Mouse (Mus musculus) embryonic facial prominence, embryonic 14.5 days (tissue): ENCODE data around the gene Meis2. TPM values are rescaled to one million over a fixed set of nuclear protein-coding genes. Genes with fewer than 3 reads are reported as not detected.
A peak's percentile ranks its signal among the peaks of the same experiment; 100 is the strongest.

ENCODE experiments used
- ATAC-seq: fragments of 200-750 bp; cut with Nextera tagmentation; 2 replicates; pipeline ENCODE4 v1.8.0; 2017; ENCODE audit warnings: low read depth, moderate number of reproducible peaks, moderate TSS enrichment
- DNase-seq: peaks from one replicate; pipeline ENCODE4 v3.0.0-alpha.2; 2015; ENCODE audit warnings: low spot score
- H3K27ac ChIP-seq: fragments of 300-500 bp; sonication (generic); replicated peaks from 2 replicates; pipeline ENCODE4 v1.5.1; 2014; ENCODE audit warnings: low read depth, mild to moderate bottlenecking, low read length, moderate library complexity
- H3K27me3 ChIP-seq: fragments of 300-500 bp; sonication (generic); replicated peaks from 2 replicates; pipeline ENCODE4 v1.6.1; 2014; ENCODE audit warnings: low read length; ENCODE audit not compliant: control insufficient read depth, insufficient read depth
- H3K36me3 ChIP-seq: fragments of 300-500 bp; sonication (generic); 2 replicates; pipeline ENCODE4 v1.6.1; 2014; ENCODE audit warnings: low read length, mixed read lengths; ENCODE audit not compliant: control insufficient read depth, insufficient read depth
- H3K4me1 ChIP-seq: fragments of 300-500 bp; sonication (generic); 2 replicates; pipeline ENCODE4 v1.6.1; 2014; ENCODE audit warnings: antibody characterized with exemption, low read length; ENCODE audit not compliant: control insufficient read depth, insufficient read depth
- H3K4me2 ChIP-seq: fragments of 300-500 bp; sonication (generic); 2 replicates; pipeline ENCODE4 v1.6.1; 2014; ENCODE audit warnings: low read depth, mild to moderate bottlenecking, low read length, moderate library complexity, mixed read lengths
- H3K4me3 ChIP-seq: fragments of 300-500 bp; sonication (generic); 2 replicates; pipeline ENCODE4 v1.5.1; 2014; ENCODE audit warnings: low read depth, mild to moderate bottlenecking, low read length
- H3K9ac ChIP-seq: fragments of 300-500 bp; sonication (generic); 2 replicates; pipeline ENCODE4 v1.6.1; 2014; ENCODE audit warnings: low read depth, mild to moderate bottlenecking, low read length, moderate library complexity, mixed read lengths
- H3K9me3 ChIP-seq: fragments of 300-500 bp; sonication (generic); 2 replicates; pipeline ENCODE4 v1.6.1; 2016; ENCODE audit warnings: low read length; ENCODE audit not compliant: control insufficient read depth
- WGBS: fragments of 180-500 bp; shearing (Covaris S2); extraction: QIAGEN DNeasy Blood & Tissue Kit; methylation state at CpG from one replicate; pipeline ENCODE4 v1.1.7; 2014; 5-methylcytosine and 5-hydroxymethylcytosine counted together
- polyA plus RNA-seq: library from polyadenylated mRNA; unstranded; fragments of >200 nt; fragmentation: Nextera tagmentation; extraction: Ambion mirVana; gene quantifications from 2 replicates; pipeline ENCODE4 v1.2.1, GENCODE M21; 2014

Gene Meis2
- polyA plus RNA-seq, 1 experiment from 2014 or later = 30.4 TPM

DNA sequence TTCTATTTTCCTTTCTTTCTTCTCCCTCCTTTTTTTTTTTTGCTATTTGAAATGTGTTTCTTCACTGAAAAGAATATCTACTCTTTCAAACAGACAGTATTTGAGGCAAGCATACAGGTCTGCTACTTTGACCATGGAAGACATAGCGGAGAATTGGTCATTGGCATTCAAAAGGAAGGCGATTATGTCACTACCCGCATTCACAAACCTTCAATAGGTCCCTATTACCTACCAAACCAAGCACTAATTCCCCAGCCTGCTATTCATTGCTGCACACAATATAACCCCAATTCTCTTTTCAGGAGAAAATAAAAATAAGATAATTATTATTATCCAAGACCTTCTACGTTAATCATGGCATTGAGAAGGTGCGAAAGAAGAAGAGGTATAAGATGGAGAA is 30.3 kb downstream of the Meis2 start:
- no peaks in the 10 kb centered on the region for H3K9me3 ChIP-seq
- H3K4me1 ChIP-seq = no peaks in the 10 kb centered on the region
- H3K4me3 ChIP-seq = no peak overlapping the region
- DNase-seq (no peak), ATAC-seq (no peak)
- WGBS = 92% methylated on average over 5 of the region's 5 CpGs
- H3K36me3 ChIP-seq = 0 out of 2 replicates have a peak, but pooled peaks cover 18% of the 10 kb centered on the region
- H3K4me2 ChIP-seq = no peak overlapping the region
- no peaks in the 10 kb centered on the region for H3K27me3 ChIP-seq
- no peak overlapping the region for H3K27ac ChIP-seq
- H3K9ac ChIP-seq = no peak overlapping the region

DNA sequence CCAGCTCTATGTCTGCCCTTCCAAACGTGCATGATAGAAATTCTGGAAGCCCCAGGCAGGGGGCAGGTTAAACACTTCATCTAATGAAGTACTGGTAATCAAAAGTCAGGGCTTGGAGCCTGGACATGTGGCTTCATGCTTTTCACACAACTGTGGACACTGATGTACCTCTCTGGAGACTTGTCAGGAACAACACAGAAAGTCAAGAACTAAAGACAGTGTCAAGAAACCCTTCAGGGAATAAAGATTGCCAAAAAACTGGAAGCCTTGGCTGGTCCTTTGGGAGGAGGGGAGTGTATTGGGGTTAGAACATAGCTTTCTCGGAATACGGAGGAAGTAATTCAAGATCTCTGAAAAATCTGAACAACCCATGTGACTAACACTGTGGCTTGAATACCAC is 37.5 kb downstream of the Meis2 start:
- ATAC-seq (no peak), DNase-seq (no peak)
- Histone ChIP-seq H3K27ac (no peak overlapping the region), H3K9me3 (no peaks in the 10 kb centered on the region), H3K4me2 (no peak overlapping the region), H3K9ac (no peak overlapping the region), H3K36me3 (0 out of 2 replicates have a peak, but pooled peaks cover 39% of the 10 kb centered on the region), H3K4me1 (no peaks in the 10 kb centered on the region), H3K27me3 (no peaks in the 10 kb centered on the region), H3K4me3 (no peak overlapping the region)
- WGBS = 53% methylated on average over 3 of the region's 3 CpGs

DNA sequence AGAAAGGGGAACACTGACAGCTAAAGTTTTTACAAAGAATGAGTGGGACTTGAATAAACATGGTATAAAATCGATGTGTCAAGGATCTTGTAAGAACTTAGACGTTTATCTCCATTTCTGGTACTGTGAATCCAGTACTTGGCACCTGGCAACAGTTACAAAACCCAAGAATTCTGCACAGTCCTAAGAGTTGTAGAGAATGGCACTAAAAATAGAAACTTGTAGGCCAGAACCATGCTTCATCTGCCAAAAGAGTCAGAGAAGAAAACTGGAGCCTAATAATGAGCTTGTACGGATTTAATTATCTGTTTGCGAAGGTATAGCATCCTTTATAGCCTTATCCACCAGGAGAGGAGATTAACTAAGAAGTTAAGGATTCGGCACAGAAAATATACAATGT is 42.8 kb downstream of the Meis2 start:
- ATAC-seq = no peak
- Histone ChIP-seq H3K27me3 (no peaks in the 10 kb centered on the region), H3K4me3 (no peak overlapping the region), H3K9me3 (no peaks in the 10 kb centered on the region), H3K4me1 (peaks cover 21% of the 10 kb centered on the region), H3K36me3 (0 out of 2 replicates have a peak, but pooled peaks cover 10% of the 10 kb centered on the region), H3K4me2 (no peak overlapping the region), H3K27ac (no peak overlapping the region), H3K9ac (no peak overlapping the region)
- 82% methylated on average over 5 of the region's 5 CpGs for WGBS
- no peak for DNase-seq

DNA sequence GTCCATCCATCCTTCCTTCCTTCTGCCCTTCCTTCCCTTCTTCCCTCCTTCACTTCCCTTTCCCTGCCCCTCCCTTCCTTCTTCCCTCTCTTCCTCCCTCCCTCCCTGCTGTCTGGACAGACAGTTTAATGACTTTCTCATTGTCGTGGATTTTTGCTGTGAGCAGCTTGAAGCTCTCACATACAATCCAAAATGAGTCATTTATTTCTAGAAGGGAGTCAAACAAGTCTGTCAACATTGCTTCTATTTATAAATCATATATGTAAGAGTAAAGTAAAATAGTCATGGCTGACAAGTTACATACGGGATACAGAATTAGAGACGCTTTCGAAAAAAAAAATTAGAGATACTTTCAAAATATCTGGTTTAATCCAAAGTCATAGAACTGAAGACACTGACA is 43.7 kb downstream of the Meis2 start:
- no peaks in the 10 kb centered on the region for H3K9me3 ChIP-seq
- no peak overlapping the region for H3K4me2 ChIP-seq
- H3K36me3 ChIP-seq = 0 out of 2 replicates have a peak, but pooled peaks cover 6% of the 10 kb centered on the region
- no peak overlapping the region for H3K4me3 ChIP-seq
- no peak for ATAC-seq
- 54% methylated on average over 4 of the region's 4 CpGs for WGBS
- peak; percentile 13 for DNase-seq
- H3K27me3 ChIP-seq = no peaks in the 10 kb centered on the region
- no peak overlapping the region for H3K9ac ChIP-seq
- 0 out of 2 replicates have a peak overlapping the region, but pooled peaks have one; percentile 61 for H3K27ac ChIP-seq
- peaks cover 21% of the 10 kb centered on the region for H3K4me1 ChIP-seq

DNA sequence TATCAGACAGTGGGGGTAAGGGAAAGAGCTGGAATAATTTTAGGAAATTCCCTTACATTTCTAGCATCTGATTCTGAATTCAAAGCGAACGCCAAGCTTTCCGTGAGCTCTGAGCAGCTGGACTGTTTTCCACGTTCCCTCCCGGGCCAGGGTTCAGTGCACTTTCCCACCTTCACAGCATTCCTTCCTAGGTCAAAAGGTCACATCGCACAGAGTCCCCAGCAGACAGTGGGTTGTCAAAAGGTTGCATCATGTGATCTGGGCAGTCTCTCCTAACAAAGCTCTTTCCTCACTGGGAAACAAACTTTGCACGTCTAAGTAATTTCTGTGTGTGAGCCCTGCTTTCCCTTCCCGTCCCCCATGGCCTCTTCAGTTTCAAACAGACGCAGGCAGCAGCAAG is 44.6 kb downstream of the Meis2 start:
- peak; percentile 61 for DNase-seq
- no peaks in the 10 kb centered on the region for H3K9me3 ChIP-seq
- H3K27ac ChIP-seq = peak overlapping the region; percentile 61
- no peak overlapping the region for H3K4me3 ChIP-seq
- peaks cover 21% of the 10 kb centered on the region for H3K4me1 ChIP-seq
- peak overlapping the region; percentile 41 for H3K4me2 ChIP-seq
- H3K27me3 ChIP-seq = no peaks in the 10 kb centered on the region
- ATAC-seq = peak; percentile 48; the same call in 1 of the 2 replicates
- 0 out of 2 replicates have a peak overlapping the region, but pooled peaks have one; percentile 41 for H3K9ac ChIP-seq
- 1% methylated on average over 9 of the region's 9 CpGs for WGBS
- 0 out of 2 replicates have a peak, but pooled peaks cover 3% of the 10 kb centered on the region for H3K36me3 ChIP-seq

DNA sequence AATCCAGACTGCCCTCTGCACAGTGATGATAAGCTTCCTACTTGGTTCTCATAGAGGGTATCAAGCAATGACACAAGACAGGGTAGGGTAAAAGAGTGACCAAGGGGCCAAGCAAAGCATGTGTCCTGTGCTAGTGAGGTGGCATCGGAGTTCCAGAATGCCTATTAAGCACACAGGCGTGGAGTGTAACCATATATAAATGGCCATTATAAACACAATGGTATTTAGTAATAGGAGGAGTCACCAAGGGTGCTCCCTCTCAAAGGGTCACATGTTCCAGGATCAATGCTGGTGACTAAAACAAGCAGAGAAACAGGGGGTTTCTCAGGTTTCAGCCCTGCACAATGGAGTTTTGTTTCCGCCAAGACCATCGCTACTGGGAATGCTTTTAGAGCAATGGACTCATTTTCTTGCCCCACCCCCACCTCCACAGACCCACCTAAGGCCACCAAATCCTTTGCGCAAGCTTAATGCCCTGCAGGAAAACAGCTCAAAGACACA is 45.1 kb downstream of the Meis2 start:
- Histone ChIP-seq H3K4me2 (peak overlapping the region; percentile 41), H3K27me3 (no peaks in the 10 kb centered on the region), H3K9me3 (no peaks in the 10 kb centered on the region), H3K9ac (no peak overlapping the region), H3K36me3 (0 out of 2 replicates have a peak, but pooled peaks cover 3% of the 10 kb centered on the region), H3K4me3 (no peak overlapping the region), H3K27ac (peak overlapping the region; percentile 61; the same call in 1 of the 2 replicates), H3K4me1 (peaks cover 21% of the 10 kb centered on the region)
- DNase-seq = peak; percentile 61
- ATAC-seq = peak; percentile 75
- WGBS = 21% methylated on average over 5 of the region's 5 CpGs

DNA sequence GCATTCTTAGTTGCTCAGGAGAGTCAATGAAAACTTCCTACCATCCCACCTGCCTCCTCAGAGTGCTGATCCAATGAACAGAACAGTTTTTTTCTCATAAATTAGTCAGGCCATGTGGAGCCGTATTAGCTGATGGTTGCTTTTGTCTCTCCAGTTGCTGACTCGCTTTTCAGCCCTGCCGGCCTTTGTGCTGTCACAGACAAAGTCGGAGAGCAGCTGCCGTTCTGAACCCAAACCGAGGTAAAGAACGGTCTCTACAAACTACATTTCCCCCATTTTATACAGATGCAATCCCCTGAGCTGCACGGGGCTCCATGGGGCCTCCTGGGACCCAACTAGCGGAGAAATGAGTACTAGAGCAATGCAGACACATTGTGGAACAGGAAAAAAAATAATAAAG is 45.7 kb downstream of the Meis2 start:
- ATAC-seq = peak; percentile 22

DNA sequence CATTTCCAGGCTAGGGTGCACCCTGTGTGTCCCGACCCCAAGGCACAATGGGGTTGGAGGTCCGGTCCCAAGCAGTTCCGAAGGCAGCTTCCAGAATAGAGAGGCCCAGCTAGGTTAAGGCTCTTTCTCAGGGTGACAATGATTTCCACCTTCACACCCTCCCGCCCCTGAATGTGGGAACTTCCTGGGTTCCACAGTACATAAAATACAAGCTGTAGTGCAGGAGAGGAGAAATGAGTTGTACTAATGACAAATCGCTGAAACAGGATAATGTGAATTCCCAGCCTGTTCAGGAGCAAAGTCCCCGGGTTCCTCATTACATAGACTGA is 46.2 kb downstream of the Meis2 start:
- H3K27ac ChIP-seq = no peak overlapping the region
- DNase-seq = no peak
- H3K9me3 ChIP-seq = no peaks in the 10 kb centered on the region
- H3K4me1 ChIP-seq = peaks cover 21% of the 10 kb centered on the region
- H3K36me3 ChIP-seq = no peaks in the 10 kb centered on the region
- no peak overlapping the region for H3K4me3 ChIP-seq
- no peak overlapping the region for H3K4me2 ChIP-seq
- no peaks in the 10 kb centered on the region for H3K27me3 ChIP-seq
- ATAC-seq = no peak
- H3K9ac ChIP-seq = no peak overlapping the region
- 48% methylated on average over 6 of the region's 6 CpGs for WGBS

More for the DNA sequence above, 45.7 kb downstream of the Meis2 start:
- Histone ChIP-seq H3K4me2 (peak overlapping the region; percentile 5; the same call in 1 of the 2 replicates), H3K27ac (peak overlapping the region; percentile 18; the same call in 1 of the 2 replicates), H3K27me3 (no peaks in the 10 kb centered on the region), H3K9ac (no peak overlapping the region), H3K4me3 (no peak overlapping the region), H3K36me3 (0 out of 2 replicates have a peak, but pooled peaks cover 3% of the 10 kb centered on the region), H3K4me1 (peaks cover 21% of the 10 kb centered on the region), H3K9me3 (no peaks in the 10 kb centered on the region)
- WGBS = 25% methylated on average over 9 of the region's 9 CpGs
- DNase-seq = peak; percentile 52
